Mouse (Mus musculus) limb, embryonic 13.5 days (tissue): Measurements from ENCODE around the gene Gtsf2. TPM values are rescaled to one million over a fixed set of nuclear protein-coding genes. Genes with fewer than 3 reads are reported as not detected.

Experiments
- ATAC-seq: fragments of 200-750 bp; cut with Nextera tagmentation; 2 replicates; pipeline ENCODE4 v1.8.0; 2017; ENCODE audit warnings: low read depth, moderate number of reproducible peaks, moderate TSS enrichment; ENCODE audit not compliant: low FRiP score
- H3K27ac ChIP-seq: fragments of 300-500 bp; sonication (generic); 2 replicates; pipeline ENCODE4 v1.5.1; 2015; ENCODE audit warnings: inconsistent platforms, mild to moderate bottlenecking, moderate library complexity
- H3K27me3 ChIP-seq: fragments of 300-500 bp; sonication (generic); 2 replicates; pipeline ENCODE4 v1.6.1; 2015; ENCODE audit warnings: mild to moderate bottlenecking, inconsistent platforms
- H3K36me3 ChIP-seq: fragments of 300-500 bp; sonication (generic); 2 replicates; pipeline ENCODE4 v1.6.1; 2015; ENCODE audit warnings: inconsistent platforms, mild to moderate bottlenecking, moderate library complexity
- H3K4me1 ChIP-seq: fragments of 300-500 bp; sonication (generic); 2 replicates; pipeline ENCODE4 v1.6.1; 2015; ENCODE audit warnings: inconsistent platforms
- H3K4me2 ChIP-seq: fragments of 300-500 bp; sonication (generic); replicated peaks from 2 replicates; pipeline ENCODE4 v1.6.1; 2015; ENCODE audit warnings: inconsistent platforms, mild to moderate bottlenecking, moderate library complexity
- H3K4me3 ChIP-seq: fragments of 300-500 bp; sonication (generic); 2 replicates; pipeline ENCODE4 v1.5.1; 2015; ENCODE audit warnings: moderate library complexity, mild to moderate bottlenecking, inconsistent platforms
- H3K9ac ChIP-seq: fragments of 300-500 bp; sonication (generic); 2 replicates; pipeline ENCODE4 v1.6.1; 2015; ENCODE audit warnings: mild to moderate bottlenecking, inconsistent platforms
- H3K9me3 ChIP-seq: fragments of 300-500 bp; sonication (generic); 2 replicates; pipeline ENCODE4 v1.6.1; 2016; ENCODE audit warnings: inconsistent platforms
- WGBS: fragments of 180-500 bp; shearing (Covaris S2); methylation state at CpG from one replicate; pipeline ENCODE4 v1.1.7; 2015; 5-methylcytosine and 5-hydroxymethylcytosine counted together
- polyA plus RNA-seq: library from polyadenylated mRNA; unstranded; fragments of >200 nt; fragmentation: Nextera tagmentation; extraction: Ambion mirVana; gene quantifications from 2 replicates; pipeline ENCODE4 v1.2.1, GENCODE M21; 2015

Gene Gtsf2
- not detected in 2 replicates for polyA plus RNA-seq

GRCm38 (mm10) chr15:103448369-103448768 lies at the start of gene Gtsf2:
Gene Gtsf2, minus strand, starts transcription at chr15:103448469.
- Histone ChIP-seq H3K4me2 (no peak within 1 kb of the TSS), H3K4me1 (no peaks in the 10 kb centered on the region), H3K9ac (no peak within 1 kb of the TSS), H3K27me3 (no peaks in the 10 kb centered on the region), H3K9me3 (no peaks in the 10 kb centered on the region), H3K27ac (no peak within 1 kb of the TSS), H3K4me3 (no peak within 1 kb of the TSS), H3K36me3 (no peaks in the 10 kb centered on the region)
- 15% methylated on average over 3 of the region's 3 CpGs for WGBS
- ATAC-seq = no peak

- H3K4me3 ChIP-seq = no peak overlapping the region
- no peak for ATAC-seq
- 64% methylated on average over 10 of the region's 10 CpGs for WGBS
- no peaks in the 10 kb centered on the region for H3K36me3 ChIP-seq
- H3K4me1 ChIP-seq = peaks cover 16% of the 10 kb centered on the region; the same call in 1 of the 2 replicates
- no peak overlapping the region for H3K27ac ChIP-seq
- H3K27me3 ChIP-seq = peaks cover 8% of the 10 kb centered on the region; the same call in 1 of the 2 replicates
- no peak overlapping the region for H3K4me2 ChIP-seq
- no peaks in the 10 kb centered on the region for H3K9me3 ChIP-seq
- H3K9ac ChIP-seq = no peak overlapping the region
Measured at GRCm38 (mm10) chr15:103496204-103497140, 48.2 kb upstream of the Gtsf2 start.

- Histone ChIP-seq H3K9me3 (no peaks in the 10 kb centered on the region), H3K27ac (no peak overlapping the region), H3K27me3 (no peaks in the 10 kb centered on the region), H3K4me3 (no peak overlapping the region), H3K4me1 (peaks cover 22% of the 10 kb centered on the region), H3K4me2 (no peak overlapping the region), H3K36me3 (no peaks in the 10 kb centered on the region), H3K9ac (no peak overlapping the region)
- no peak for ATAC-seq
- 57% methylated on average over 4 of the region's 4 CpGs for WGBS
Measured at GRCm38 (mm10) chr15:103488336-103488735, 40.1 kb upstream of the Gtsf2 start.

- Histone ChIP-seq H3K9me3 (no peaks in the 10 kb centered on the region), H3K4me1 (peaks cover 17% of the 10 kb centered on the region), H3K36me3 (no peaks in the 10 kb centered on the region), H3K4me3 (no peak overlapping the region), H3K4me2 (no peak overlapping the region), H3K27me3 (no peaks in the 10 kb centered on the region), H3K27ac (no peak overlapping the region), H3K9ac (no peak overlapping the region)
- 50% methylated on average over 1 of the region's 1 CpGs for WGBS
- ATAC-seq = no peak
Measured at GRCm38 (mm10) chr15:103486658-103487057, 38.4 kb upstream of the Gtsf2 start.

- H3K4me3 ChIP-seq = no peak overlapping the region
- no peak overlapping the region for H3K9ac ChIP-seq
- H3K9me3 ChIP-seq = no peaks in the 10 kb centered on the region
- H3K4me2 ChIP-seq = no peak overlapping the region
- peaks cover 17% of the 10 kb centered on the region for H3K4me1 ChIP-seq
- H3K27ac ChIP-seq = no peak overlapping the region
- 30% methylated on average over 3 of the region's 3 CpGs for WGBS
- H3K27me3 ChIP-seq = no peaks in the 10 kb centered on the region
- no peak for ATAC-seq
- no peaks in the 10 kb centered on the region for H3K36me3 ChIP-seq
Measured at GRCm38 (mm10) chr15:103485106-103485505, 36.8 kb upstream of the Gtsf2 start.

- 36% methylated on average over 2 of the region's 2 CpGs for WGBS
- Histone ChIP-seq H3K4me1 (peaks cover 17% of the 10 kb centered on the region), H3K9ac (no peak overlapping the region), H3K27ac (no peak overlapping the region), H3K36me3 (no peaks in the 10 kb centered on the region), H3K9me3 (no peaks in the 10 kb centered on the region), H3K4me2 (no peak overlapping the region), H3K27me3 (no peaks in the 10 kb centered on the region), H3K4me3 (no peak overlapping the region)
- ATAC-seq = no peak
Measured at GRCm38 (mm10) chr15:103484490-103484889, 36.2 kb upstream of the Gtsf2 start.

- Histone ChIP-seq H3K4me1 (peaks cover 11% of the 10 kb centered on the region), H3K27me3 (0 out of 2 replicates have a peak, but pooled peaks cover 2% of the 10 kb centered on the region), H3K36me3 (no peaks in the 10 kb centered on the region), H3K9me3 (no peaks in the 10 kb centered on the region), H3K4me2 (no peak overlapping the region), H3K9ac (no peak overlapping the region), H3K27ac (no peak overlapping the region), H3K4me3 (no peak overlapping the region)
- 0% methylated on average over 1 of the region's 1 CpGs for WGBS
- ATAC-seq = no peak
Measured at GRCm38 (mm10) chr15:103482488-103482887, 34.2 kb upstream of the Gtsf2 start.

GRCm38 (mm10) chr15:103480129-103480528 lies 31.9 kb upstream of the Gtsf2 start:
- no peak overlapping the region for H3K9ac ChIP-seq
- no peaks in the 10 kb centered on the region for H3K36me3 ChIP-seq
- ATAC-seq = no peak
- no peaks in the 10 kb centered on the region for H3K9me3 ChIP-seq
- WGBS = 72% methylated on average over 2 of the region's 2 CpGs
- H3K4me1 ChIP-seq = peaks cover 10% of the 10 kb centered on the region
- no peak overlapping the region for H3K4me2 ChIP-seq
- H3K27ac ChIP-seq = no peak overlapping the region
- 0 out of 2 replicates have a peak, but pooled peaks cover 2% of the 10 kb centered on the region for H3K27me3 ChIP-seq
- H3K4me3 ChIP-seq = no peak overlapping the region

- no peak for ATAC-seq
- Histone ChIP-seq H3K4me2 (no peak overlapping the region), H3K4me3 (no peak overlapping the region), H3K9ac (no peak overlapping the region), H3K36me3 (no peaks in the 10 kb centered on the region), H3K9me3 (no peaks in the 10 kb centered on the region), H3K27me3 (0 out of 2 replicates have a peak, but pooled peaks cover 2% of the 10 kb centered on the region), H3K27ac (no peak overlapping the region), H3K4me1 (0 out of 2 replicates have a peak, but pooled peaks cover under 1% of the 10 kb centered on the region)
- WGBS = 80% methylated on average over 1 of the region's 1 CpGs
Measured at GRCm38 (mm10) chr15:103479080-103479606, 30.9 kb upstream of the Gtsf2 start.

- 0 out of 2 replicates have a peak, but pooled peaks cover 2% of the 10 kb centered on the region for H3K27me3 ChIP-seq
- H3K4me1 ChIP-seq = no peaks in the 10 kb centered on the region
- H3K9ac ChIP-seq = no peak overlapping the region
- no peak for ATAC-seq
- no peaks in the 10 kb centered on the region for H3K36me3 ChIP-seq
- H3K9me3 ChIP-seq = no peaks in the 10 kb centered on the region
- H3K4me3 ChIP-seq = no peak overlapping the region
- no peak overlapping the region for H3K27ac ChIP-seq
- H3K4me2 ChIP-seq = no peak overlapping the region
- 85% methylated on average over 5 of the region's 5 CpGs for WGBS
Measured at GRCm38 (mm10) chr15:103473769-103474168, 25.5 kb upstream of the Gtsf2 start.

- Histone ChIP-seq H3K9me3 (no peaks in the 10 kb centered on the region), H3K36me3 (no peaks in the 10 kb centered on the region), H3K27ac (no peak overlapping the region), H3K4me2 (no peak overlapping the region), H3K4me3 (no peak overlapping the region), H3K27me3 (0 out of 2 replicates have a peak, but pooled peaks cover 2% of the 10 kb centered on the region), H3K4me1 (no peaks in the 10 kb centered on the region), H3K9ac (no peak overlapping the region)
- ATAC-seq = no peak
- WGBS = 83% methylated on average over 7 of the region's 7 CpGs
Measured at GRCm38 (mm10) chr15:103473182-103473581, 24.9 kb upstream of the Gtsf2 start.

- no peak overlapping the region for H3K4me2 ChIP-seq
- no peaks in the 10 kb centered on the region for H3K4me1 ChIP-seq
- WGBS = 55% methylated on average over 3 of the region's 3 CpGs
- no peaks in the 10 kb centered on the region for H3K27me3 ChIP-seq
- no peak overlapping the region for H3K9ac ChIP-seq
- no peak for ATAC-seq
- no peak overlapping the region for H3K4me3 ChIP-seq
- H3K27ac ChIP-seq = no peak overlapping the region
- no peaks in the 10 kb centered on the region for H3K9me3 ChIP-seq
- no peaks in the 10 kb centered on the region for H3K36me3 ChIP-seq
Measured at GRCm38 (mm10) chr15:103472265-103472664, 24.0 kb upstream of the Gtsf2 start.
